Mouse (Mus musculus) cortical plate, adult 2 months (tissue): Measurements from ENCODE around the gene Ezr. TPM values are rescaled to one million over a fixed set of nuclear protein-coding genes. Genes with fewer than 3 reads are reported as not detected.

Experiments
- H3K27ac ChIP-seq: fragments of 200-500 bp; 2 replicates; pipeline ENCODE4 v1.5.1; 2012; ENCODE audit warnings: low read length, control low read depth, inconsistent platforms; ENCODE audit not compliant: insufficient read depth
- H3K4me1 ChIP-seq: fragments of 200-500 bp; 2 replicates; pipeline ENCODE4 v1.6.1; 2011; ENCODE audit warnings: low read length; ENCODE audit not compliant: control insufficient read depth, insufficient read depth
- H3K4me3 ChIP-seq: fragments of 200-500 bp; 2 replicates; pipeline ENCODE4 v1.5.1; 2011; ENCODE audit warnings: mild to moderate bottlenecking, low read length, control low read depth; ENCODE audit not compliant: insufficient read depth
- CTCF ChIP-seq: fragments of 200-500 bp; IDR thresholded peaks from 2 replicates; pipeline ENCODE4 v1.5.1; 2011; ENCODE audit warnings: mild to moderate bottlenecking, control low read depth, low read length; ENCODE audit not compliant: insufficient read depth; ENCODE audit errors: extremely low read depth
- POLR2A ChIP-seq: fragments of 200-500 bp; IDR thresholded peaks from 2 replicates; pipeline ENCODE4 v1.6.1; 2011; ENCODE audit warnings: mild to moderate bottlenecking, low read length, control low read depth; ENCODE audit not compliant: insufficient read depth; ENCODE audit errors: extremely low read depth
- polyA plus RNA-seq: library from polyadenylated mRNA; depleted of rRNA; stranded (reverse); fragments of >200 nt; gene quantifications from 2 replicates; pipeline ENCODE4 v1.2.3, GENCODE M21; 2012; rRNA removed

Ezr gene
- polyA plus RNA-seq: 53.2 and 56.4 TPM in 2 replicates

GRCm38 (mm10) chr17:6782611-6783005, at the start of gene Ezr:
Ezr (minus strand) TSS chr17:6782784.
- H3K4me1 ChIP-seq: no peaks in the 10 kb centered on the region
- peak within 1 kb of the TSS; percentile 61 for H3K27ac ChIP-seq
- TF ChIP-seq POLR2A (peak; percentile 47; the same call in 1 of the 2 replicates), CTCF (no peak)
- H3K4me3 ChIP-seq: peak within 1 kb of the TSS; percentile 70

GRCm38 (mm10) chr17:6830004-6830592, 47.5 kb upstream of the Ezr start:
- Histone ChIP-seq H3K27ac (no peak overlapping the region), H3K4me3 (no peak overlapping the region), H3K4me1 (no peaks in the 10 kb centered on the region)
- TF ChIP-seq POLR2A: no peak
- TF ChIP-seq CTCF: no peak

- no peak for TF ChIP-seq CTCF
- no peak for TF ChIP-seq POLR2A
- no peaks in the 10 kb centered on the region for H3K4me1 ChIP-seq
- peak overlapping the region; percentile 76; the same call in 1 of the 2 replicates for H3K27ac ChIP-seq
- H3K4me3 ChIP-seq: peak overlapping the region; percentile 42
Measured at GRCm38 (mm10) chr17:6828531-6829150, 46.1 kb upstream of the Ezr start.

GRCm38 (mm10) chr17:6827740-6828461, 45.3 kb upstream of the Ezr start:
- Histone ChIP-seq H3K4me3 (peak overlapping the region; percentile 42), H3K27ac (peak overlapping the region; percentile 76), H3K4me1 (no peaks in the 10 kb centered on the region)
- TF ChIP-seq CTCF (no peak), POLR2A (peak; percentile 88)

- TF ChIP-seq POLR2A: no peak
- TF ChIP-seq CTCF: no peak
- Histone ChIP-seq H3K4me1 (no peaks in the 10 kb centered on the region), H3K27ac (peak overlapping the region; percentile 66), H3K4me3 (peak overlapping the region; percentile 42)
Measured at GRCm38 (mm10) chr17:6827159-6827733, 44.7 kb upstream of the Ezr start.

GRCm38 (mm10) chr17:6816796-6817195, 34.2 kb upstream of the Ezr start:
- Histone ChIP-seq H3K4me3 (no peak overlapping the region), H3K4me1 (no peaks in the 10 kb centered on the region), H3K27ac (no peak overlapping the region)
- TF ChIP-seq POLR2A (no peak), CTCF (no peak)

GRCm38 (mm10) chr17:6816151-6816550, 33.6 kb upstream of the Ezr start:
- Histone ChIP-seq H3K4me1 (no peaks in the 10 kb centered on the region), H3K4me3 (no peak overlapping the region), H3K27ac (no peak overlapping the region)
- TF ChIP-seq POLR2A (no peak), CTCF (no peak)

GRCm38 (mm10) chr17:6814656-6815055, 32.1 kb upstream of the Ezr start:
- Histone ChIP-seq H3K27ac (no peak overlapping the region), H3K4me1 (no peaks in the 10 kb centered on the region), H3K4me3 (no peak overlapping the region)
- TF ChIP-seq POLR2A (no peak), CTCF (no peak)

- Histone ChIP-seq H3K4me3 (no peak overlapping the region), H3K4me1 (no peaks in the 10 kb centered on the region), H3K27ac (no peak overlapping the region)
- TF ChIP-seq POLR2A (no peak), CTCF (no peak)
Measured at GRCm38 (mm10) chr17:6812851-6813191, 30.2 kb upstream of the Ezr start.
